Mouse (Mus musculus) kidney, adult 9 months (tissue): ENCODE data around the gene Trpm1.

Source experiments
- DNase-seq: peaks from one replicate; pipeline ENCODE4 v3.0.0; 2022

Gene Trpm1

GRCm38 (mm10) chr7:64237747-64238146 is 84.1 kb downstream of the Trpm1 start:
- DNase-seq = no peak

DNA sequence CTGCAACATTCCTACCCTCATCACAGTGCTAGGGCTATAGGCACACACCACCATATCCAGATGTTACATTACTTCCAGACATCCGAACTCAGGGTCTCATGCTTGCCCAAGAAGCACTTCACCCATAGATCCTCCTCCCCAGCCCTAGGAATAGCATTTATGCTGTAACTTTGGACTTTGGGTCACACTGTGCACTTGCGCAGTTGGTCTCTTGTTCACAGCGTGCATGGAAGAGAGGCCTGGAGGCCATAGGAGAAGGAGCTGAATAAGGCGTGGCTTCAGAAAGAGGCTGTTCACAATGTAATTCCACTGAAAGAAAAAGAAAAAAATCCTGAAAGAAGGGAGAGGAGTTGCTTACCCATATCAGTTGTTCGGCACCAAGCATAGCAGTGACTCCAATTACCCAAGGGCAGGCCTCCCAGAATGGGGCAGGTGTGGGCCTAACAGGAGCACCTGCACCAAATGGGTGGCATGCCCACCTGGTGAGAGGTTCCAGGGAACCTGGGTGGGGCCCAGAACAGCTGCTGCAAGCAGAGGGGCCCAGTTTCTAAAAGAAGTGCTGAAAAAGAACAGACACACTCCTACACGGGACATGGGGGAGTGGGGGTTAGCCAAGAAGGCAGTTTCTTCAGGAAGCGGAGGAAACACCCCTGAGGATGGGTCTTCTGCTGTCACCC is 84.9 kb downstream of the Trpm1 start:
- no peak for DNase-seq

- no peak for DNase-seq
Observed at GRCm38 (mm10) chr7:64239138-64239805, 85.6 kb downstream of the Trpm1 start.

GRCm38 (mm10) chr7:64239806-64240315 is 86.2 kb downstream of the Trpm1 start:
- peak; percentile 20 for DNase-seq

DNA sequence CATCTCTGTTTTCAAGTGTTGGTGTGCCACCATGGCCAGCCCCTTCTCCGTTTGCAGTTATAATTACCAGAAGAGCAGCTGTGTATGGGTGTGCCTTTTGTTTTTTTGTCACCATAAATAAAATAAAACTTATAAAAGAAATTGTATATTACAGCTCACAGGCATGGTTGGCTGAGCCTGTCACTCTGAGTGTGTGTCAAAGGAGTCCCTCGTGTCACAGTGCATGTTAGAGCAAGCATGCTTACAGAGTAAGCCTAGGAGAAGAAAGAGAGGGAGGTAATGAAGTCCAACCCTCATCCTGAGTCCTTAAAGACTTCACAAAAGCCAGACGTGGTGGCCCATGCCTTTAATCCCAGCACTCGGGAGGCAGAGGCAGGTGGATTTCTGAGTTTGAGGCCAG is 88.8 kb downstream of the Trpm1 start:
- DNase-seq = no peak

DNA sequence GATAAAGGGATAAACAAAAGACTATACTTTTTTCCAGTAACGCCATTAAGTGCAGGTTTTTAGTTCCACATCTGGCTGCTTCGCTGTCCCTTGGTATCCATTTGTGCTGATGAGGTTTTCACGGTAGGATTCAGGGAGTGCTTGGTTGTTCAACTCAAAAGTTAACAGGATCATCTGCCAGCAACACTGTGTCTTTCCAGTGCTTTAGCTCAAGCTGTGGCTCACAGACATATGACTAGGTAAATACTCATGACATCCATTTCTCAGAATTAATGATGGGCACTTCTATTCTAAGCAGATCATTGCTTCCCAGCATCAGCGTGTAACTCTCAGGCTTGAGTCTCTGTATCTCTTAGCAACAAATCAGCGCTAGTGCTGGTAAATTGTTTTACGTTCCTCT is 90.7 kb downstream of the Trpm1 start:
- no peak for DNase-seq

DNA sequence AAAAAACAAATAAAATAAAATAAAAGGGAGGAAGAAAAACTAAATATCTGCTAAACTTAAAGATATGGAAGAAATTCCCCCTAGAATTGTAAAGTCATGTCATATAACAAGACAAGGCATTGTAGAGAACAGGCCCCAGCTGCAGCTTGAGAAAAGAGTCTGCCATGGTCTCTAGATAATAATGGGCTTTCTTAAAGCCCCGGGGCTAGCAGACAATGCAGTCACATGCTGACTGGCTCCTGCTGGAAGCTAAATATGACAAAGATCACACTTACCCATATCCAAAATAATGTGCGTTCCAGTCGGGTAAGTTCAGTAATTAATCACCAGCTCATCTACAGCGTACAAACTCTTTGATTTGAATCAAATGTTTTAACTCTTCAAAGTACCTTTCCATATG is 93.1 kb downstream of the Trpm1 start:
- no peak for DNase-seq

GRCm38 (mm10) chr7:64248352-64248751 is 94.7 kb downstream of the Trpm1 start:
- DNase-seq = no peak

- no peak for DNase-seq
Observed at GRCm38 (mm10) chr7:64249715-64250114, 96.1 kb downstream of the Trpm1 start.

DNA sequence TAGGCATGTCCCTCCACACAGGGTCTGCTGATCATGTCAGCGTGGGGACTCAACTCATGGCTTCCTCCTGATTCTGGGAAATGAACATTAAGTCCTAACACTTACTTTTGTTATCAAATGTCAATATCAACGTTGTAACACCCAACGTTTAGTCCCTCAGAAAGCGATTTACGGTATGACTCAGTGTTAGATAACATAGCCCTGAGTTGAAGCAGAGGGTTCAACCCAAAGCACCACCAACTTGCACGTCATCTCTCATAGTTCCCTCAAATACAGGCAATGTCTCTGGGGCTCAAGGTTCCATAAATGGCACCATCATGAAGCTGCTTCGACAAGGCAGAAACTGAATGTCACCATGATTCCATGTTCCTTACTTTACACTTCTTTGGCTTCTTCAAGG is 96.8 kb downstream of the Trpm1 start:
- DNase-seq = no peak

DNA sequence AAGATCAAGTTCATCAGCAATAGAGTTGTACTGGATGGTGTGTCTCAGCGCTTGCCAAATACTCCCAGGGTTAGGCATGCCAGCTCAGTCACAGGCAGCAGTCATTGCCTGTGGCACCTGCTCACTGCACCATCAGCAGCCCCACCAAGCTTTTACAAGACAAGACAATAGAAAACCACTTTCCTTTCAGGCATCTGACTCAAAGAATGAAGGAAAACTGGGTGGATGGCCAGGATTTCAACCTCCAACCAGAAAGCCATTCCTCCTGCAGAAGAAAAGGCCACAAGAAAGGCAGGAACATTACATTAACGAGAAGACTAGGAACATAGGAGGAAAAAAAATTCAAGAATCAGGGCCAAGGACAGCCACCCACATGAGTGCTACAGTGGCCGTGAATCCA is 100.1 kb downstream of the Trpm1 start:
- no peak for DNase-seq

DNA sequence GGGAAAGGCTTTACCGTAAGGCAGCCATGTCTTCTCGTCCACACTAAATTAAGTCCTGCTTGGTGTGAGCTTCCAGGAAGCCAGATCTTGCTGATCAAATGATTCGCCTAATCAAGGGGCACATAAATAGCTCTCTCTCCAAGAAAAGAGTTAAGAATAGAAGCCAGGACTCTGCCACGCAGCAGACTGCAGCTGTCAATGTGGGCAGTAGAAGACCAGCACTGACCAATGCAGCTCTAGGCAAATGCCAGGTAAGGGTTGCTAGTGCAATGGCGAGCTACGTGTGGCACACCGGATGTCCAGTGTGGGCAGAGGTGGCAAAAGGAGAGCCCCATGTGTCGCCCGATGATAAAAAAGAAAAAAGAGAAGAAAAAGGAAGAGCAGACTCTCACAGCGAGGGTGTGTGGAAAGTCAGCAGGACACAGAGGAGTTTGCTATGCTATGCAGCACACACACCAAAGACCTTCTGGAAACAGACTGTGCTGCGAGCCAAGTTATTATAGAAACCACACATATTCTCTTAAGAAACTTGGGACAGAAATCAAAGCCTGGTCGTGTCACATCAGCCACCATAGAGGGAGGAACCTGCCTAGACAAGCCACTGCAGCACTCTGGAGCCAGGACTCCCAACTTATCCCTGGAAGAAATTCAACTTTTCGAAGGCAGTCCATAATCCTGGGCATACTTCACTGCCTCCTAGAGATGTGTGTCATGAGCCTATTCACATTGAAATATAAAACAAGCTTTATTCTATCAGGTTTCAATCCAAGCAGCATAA is 112.1 kb downstream of the Trpm1 start:
- DNase-seq = no peak

GRCm38 (mm10) chr7:64266587-64266986 is 113.0 kb downstream of the Trpm1 start:
- DNase-seq = no peak

GRCm38 (mm10) chr7:64271926-64272325 is 118.3 kb downstream of the Trpm1 start:
- DNase-seq = no peak

DNA sequence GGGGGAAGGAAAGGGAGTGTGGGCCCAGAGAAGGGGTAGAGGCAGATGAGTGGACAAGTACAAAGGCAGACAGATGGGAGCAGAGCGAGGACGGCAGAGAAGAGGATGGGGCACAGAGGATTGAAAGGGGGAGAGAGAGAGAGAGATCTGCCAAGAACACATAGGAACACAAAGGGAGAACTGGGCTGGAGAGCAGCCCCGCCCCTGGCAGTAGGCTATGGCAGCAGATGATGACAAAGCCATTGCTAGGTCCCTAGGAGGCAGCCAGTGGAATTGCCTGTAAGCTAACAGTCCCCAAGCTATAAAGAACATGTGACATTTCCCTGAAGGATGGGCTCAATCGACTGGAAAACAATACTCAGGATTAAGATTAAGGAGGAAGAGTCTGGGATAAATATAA is 121.9 kb downstream of the Trpm1 start:
- no peak for DNase-seq

- no peak for DNase-seq
Observed at GRCm38 (mm10) chr7:64276921-64277320, 123.3 kb downstream of the Trpm1 start.

DNA sequence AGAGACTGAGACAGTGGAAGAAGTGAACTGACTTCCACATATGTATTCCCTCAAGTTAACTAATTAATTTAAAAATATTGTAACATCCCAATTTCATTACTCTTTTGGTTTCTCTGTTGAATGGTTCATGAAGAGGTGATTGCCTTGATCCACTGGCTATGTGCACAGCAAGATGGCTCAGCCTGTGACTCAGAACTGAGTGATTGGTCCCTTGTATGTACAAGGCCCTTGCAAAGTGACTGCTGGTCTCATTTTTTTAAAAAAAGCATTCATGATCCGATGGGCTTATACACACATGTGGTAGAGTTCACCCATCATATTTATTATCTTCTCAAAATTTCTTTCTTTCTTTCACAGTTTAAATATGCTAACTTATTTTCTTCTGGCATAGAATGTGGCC is 124.9 kb downstream of the Trpm1 start:
- DNase-seq = no peak

DNA sequence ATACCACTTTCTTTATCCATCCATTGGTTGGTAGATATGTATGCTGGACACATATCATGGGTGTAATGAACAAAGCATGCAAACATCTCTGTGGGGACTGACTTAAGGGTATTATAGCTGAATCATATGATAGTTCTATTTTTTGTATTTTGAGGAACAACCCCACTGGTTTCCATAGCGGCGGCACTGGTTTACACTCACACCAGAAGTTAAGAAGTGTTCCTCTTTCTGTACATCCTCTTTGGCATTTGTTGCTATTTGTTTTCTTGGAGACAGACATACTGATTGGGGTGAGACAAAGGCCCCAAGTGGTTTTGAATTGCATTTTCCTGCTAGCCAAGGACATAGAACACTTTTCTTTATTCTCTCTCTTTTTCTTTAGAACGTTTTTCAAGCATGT is 125.9 kb downstream of the Trpm1 start:
- DNase-seq = peak; percentile 13

- DNase-seq = peak; percentile 72
Observed at GRCm38 (mm10) chr7:64286566-64286965, 132.9 kb downstream of the Trpm1 start.

DNA sequence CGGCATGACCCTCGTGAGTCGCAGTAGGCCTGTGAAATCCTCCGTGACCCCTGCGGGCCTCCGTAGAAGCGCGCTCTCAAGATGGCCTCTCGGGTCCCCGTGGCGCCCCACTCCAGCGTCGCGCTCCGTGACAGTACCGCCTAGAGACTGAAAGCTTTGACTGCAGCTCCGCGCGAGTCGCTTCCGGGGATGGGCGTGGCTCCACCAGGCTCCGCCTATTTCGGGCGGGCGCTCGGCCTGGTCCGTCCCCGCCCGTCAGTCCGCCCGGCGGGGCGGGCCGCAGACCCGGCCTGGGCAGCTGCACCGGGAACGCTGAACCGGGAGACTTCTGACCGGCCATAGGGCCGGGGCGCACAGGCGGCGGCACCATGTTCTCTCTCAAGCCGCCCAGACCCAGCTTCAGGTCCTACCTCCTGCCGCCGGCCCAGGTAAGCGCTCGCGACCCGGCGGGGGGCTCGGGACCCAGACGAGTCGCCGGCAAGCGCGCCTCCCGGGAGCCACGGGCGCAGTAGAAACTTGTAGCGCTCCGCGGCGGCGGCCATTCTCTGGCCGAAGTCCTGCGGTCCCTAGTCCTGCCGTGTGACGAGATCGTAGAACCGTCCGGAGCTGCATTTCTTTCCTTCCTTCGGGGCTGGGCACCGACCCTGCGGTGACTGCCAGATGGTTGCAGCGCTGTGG is 133.9 kb downstream of the Trpm1 start, which contains the start of gene Mtmr10:
Gene Mtmr10, plus strand, starts transcription at position 240 of the 678 bp plus-strand sequence.
- peak; percentile 99 for DNase-seq

DNA sequence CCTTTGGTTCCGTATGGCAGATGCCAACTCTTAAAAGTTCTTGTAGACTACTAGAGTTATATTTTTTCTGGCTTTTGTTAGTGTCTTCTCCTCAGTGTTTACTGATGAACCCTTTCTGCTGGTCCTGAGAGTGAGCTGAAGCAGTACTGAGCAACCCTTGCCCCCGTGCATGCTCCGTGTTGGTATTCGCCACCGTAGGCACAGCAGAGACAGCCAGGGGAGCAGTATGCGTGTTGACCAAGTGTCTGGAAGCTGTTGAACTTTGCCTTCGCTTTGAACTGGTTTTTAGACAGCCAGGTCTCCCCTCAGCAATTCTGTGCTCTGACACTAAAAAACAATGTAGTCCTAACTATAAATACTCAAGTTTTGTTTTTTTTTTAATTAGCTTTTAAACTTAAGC is 135.8 kb downstream of the Trpm1 start:
- DNase-seq = peak; percentile 85

- no peak for DNase-seq
Observed at GRCm38 (mm10) chr7:64290431-64290830, 136.8 kb downstream of the Trpm1 start.

DNA sequence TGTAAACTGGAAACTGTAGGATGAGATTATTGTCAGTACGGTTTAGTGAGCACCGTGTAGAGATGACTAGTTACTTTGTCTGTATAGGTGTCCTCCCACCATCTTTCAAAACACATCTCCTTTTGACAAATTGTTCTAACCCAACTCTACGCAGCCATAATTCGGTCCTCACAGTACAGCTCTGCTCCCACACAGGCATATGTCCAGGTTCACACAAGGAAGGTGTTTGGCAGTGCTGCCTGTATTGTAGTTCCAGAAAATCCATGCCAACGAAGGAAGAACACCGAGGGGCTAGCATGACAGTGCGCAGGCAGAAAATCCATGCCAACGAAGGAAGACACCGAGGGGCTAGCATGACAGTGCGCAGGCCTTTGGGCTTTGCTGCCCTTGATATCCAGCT is 138.1 kb downstream of the Trpm1 start:
- no peak for DNase-seq
